Mouse (Mus musculus) embryo, embryonic 11.5 days (tissue): ENCODE data around the gene A930004D18Rik.

Experiments used
- DNase-seq: peaks from one replicate; pipeline ENCODE4 v3.0.0-alpha.2; 2012; ENCODE audit warnings: low read depth, low spot score

The A930004D18Rik gene

DNA sequence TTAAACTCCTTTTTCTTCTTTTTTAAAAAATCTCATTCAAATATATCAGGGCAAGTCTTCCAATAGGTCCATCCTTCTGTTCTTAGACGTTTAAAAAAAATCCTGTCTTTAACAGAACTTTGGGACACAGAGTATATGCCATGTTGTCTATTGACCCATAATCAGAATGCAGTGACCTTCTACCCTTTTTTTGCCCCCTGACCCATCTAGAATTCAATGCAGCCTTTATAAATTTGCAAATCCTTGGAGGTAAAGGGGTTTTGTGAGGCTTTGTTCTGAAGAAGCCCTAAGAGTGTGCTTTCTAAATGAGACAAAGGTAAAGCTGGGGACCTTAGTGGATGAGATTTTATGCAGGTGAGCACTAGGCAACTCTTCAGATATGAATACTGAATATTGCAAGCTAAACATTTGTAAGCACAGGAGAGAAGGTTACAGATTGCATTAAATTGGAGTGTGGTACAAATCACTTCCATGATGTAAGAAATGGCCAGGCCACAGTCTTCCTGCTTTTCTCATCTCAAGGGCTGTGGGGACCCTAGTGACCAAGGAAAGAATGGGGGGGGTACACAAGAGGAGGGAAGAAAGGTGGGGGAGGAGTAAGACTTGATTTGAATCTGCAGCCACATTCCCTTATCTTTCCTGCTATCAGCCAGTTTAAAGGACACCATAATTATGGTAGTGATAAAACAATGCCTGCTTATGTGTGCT lies 15.9 kb upstream of the A930004D18Rik start:
- no peak for DNase-seq

- DNase-seq, result no peak
These were observed 15.0 kb upstream of the A930004D18Rik start for GRCm38 (mm10) chr2:18052581-18052980.

DNA sequence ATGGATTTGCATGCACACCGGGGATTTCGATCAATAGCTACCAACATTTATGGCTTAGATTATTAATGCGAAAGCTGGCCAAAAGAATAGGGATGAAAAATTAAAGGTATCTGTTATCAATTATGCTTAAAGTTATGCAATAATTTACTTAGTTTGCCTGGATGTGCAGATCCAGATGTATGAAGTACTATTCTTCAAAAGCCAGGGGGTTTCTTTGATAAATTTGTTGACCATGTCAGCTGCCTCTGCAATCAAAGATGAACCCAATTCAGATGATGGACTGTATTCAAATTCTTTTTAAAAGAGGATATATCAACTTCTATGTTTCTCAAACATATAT lies 14.3 kb upstream of the A930004D18Rik start:
- DNase-seq, result no peak

DNA sequence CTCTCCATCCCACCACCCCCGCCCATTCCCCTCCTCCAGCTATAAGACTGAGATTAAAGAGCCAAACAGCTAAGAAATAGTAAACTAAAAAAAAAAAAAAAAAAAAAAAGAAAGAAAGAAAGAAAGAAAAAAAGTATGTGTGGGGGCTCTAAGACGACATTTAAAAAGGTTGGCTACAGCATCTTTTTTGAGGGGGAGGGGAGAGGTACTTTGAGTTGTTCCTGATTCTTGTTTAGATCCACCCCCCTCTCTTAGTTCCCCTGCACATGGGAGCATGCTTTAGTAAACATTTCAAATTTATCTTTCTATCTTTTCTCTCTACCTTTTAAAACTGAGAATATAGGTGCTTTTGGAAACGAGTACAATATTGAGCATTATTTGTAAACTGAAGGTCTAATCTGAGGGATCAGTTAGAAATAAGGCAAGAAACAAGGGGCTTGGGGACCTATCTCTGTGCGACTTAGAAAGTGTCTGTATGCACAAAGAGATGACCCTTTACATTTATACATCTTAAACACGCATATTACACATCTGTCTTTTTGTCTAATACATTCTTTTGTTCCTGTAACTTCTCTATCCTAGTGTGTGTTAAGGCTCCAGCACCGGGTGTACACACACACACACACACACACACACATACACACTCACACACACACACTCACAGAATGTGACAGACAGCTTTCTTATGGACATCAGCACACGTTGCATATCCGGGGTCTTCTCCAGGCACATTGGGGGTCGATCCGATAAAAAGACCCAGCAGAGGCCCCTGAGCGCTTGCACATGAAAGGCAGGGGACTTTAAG lies 13.7 kb upstream of the A930004D18Rik start:
- DNase-seq, result no peak

GRCm38 (mm10) chr2:18050541-18050985 lies 13.0 kb upstream of the A930004D18Rik start:
- no peak for DNase-seq

DNA sequence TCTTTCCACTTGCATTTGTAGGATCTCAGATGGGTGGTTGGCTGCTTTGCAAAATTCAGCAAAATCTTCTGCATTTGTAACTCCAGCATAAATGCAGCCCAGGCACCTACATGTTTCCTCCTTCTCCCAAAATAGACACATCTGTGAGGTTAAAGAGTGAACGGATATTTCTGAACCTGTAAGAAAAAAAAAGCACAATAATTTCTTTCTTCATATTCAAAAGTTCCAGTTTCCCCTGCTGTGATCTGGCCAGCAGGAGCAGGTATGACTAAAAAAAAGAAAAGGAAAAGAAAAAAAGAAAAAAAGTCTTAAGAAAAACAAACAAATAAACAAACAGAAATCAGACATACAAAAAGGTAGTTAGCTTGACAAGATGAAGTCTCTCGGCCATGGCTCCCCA lies 12.5 kb upstream of the A930004D18Rik start:
- no peak for DNase-seq

DNA sequence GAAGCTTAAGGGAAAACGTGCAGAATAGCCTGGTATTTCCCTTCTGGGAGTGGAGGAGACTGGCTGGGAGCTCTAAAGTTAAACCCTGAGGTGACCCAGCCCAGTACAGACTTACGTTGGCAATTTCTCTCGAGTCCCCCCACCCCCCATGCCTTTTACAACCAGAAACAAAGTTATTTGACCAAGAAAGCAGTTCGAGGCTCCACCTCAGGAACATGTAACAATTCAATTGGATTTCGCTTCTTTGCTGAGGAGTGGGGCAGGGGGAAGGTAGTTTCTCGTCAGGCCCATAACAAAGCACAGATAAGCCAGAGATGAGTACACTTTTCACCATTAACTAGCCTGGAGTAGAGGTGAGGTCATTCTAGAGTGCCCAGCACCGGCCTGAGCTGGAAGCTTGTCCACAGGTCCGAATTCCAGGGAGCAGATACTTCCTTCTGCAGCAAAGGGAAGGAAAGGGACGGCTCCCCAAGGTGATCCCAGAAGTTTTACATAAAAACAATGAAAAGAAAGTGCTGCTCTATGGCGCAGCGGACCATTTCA lies 11.8 kb upstream of the A930004D18Rik start:
- no peak for DNase-seq

GRCm38 (mm10) chr2:18048453-18049075 lies 11.0 kb upstream of the A930004D18Rik start, which contains the start of gene Skida1:
Gene Skida1, minus strand, starts transcription at chr2:18049051.
- DNase-seq, result no peak

- DNase-seq, result no peak
These were observed 10.3 kb upstream of the A930004D18Rik start for GRCm38 (mm10) chr2:18047646-18048452.

- no peak for DNase-seq
These were observed 9.5 kb upstream of the A930004D18Rik start for GRCm38 (mm10) chr2:18046758-18047645.

- no peak for DNase-seq
These were observed 8.6 kb upstream of the A930004D18Rik start for GRCm38 (mm10) chr2:18046186-18046585.

DNA sequence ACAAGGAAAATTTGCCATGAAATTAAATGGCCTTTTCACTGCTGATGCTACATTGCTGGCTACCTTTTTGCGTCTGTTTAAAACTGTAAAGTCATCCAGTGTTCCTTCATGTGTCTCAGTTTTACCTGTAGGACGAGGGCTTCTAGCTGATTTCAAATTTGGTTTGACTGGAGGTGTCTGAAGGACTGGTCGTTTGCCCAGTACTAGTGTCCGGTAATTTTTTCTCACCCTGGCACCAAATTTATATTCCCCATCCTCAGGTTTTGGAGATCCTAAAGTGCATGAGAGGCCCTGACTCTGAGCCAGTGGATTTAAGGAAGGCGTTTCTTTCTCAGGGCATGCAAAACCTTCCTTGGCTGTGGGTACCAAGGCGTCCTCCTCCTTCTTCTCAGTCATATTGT lies 8.2 kb upstream of the A930004D18Rik start:
- DNase-seq, result no peak

GRCm38 (mm10) chr2:18045143-18045780 lies 7.7 kb upstream of the A930004D18Rik start:
- no peak for DNase-seq

GRCm38 (mm10) chr2:18041199-18041885 lies 3.8 kb upstream of the A930004D18Rik start:
- DNase-seq, result no peak

DNA sequence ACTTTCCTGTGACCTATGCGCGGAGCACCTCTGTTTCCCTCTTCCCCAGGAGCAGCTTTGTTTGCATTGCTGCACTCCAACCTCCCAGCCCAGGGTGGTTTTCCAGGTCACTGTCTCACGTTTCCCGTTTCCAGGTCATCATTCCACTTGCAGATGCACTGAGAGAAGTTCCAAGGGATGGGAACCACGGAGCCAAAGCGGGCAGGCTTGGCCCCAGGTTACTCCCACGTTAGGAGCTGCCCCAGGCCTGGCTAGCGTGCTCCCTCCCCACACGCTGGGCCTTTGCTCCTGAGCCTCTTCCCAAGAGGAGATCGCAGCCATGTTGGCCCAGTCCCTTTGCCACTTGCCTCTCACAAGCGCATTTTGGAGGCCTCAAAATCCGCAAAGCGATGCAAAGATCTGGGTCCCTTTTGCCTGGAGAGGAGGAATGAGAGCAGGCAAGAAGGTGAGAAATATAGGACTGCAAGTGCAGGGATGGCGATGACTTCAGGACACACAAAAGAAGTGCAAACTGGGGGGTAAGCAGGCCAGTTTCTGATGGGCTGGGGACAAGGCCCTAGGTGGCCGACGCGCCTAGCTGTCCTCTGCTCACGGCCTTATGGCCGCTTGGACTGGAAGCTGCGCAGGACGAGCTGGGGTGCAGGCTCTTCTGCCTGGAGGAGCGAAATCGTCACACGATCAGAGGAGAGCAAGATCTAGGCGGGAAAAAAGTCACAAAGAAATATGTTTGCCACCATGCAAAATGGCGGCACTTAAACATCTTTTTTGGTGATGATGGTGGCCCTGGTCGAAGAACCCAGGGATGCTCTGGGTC lies 3.0 kb upstream of the A930004D18Rik start:
- DNase-seq, result no peak

GRCm38 (mm10) chr2:18039566-18040290 lies 2.2 kb upstream of the A930004D18Rik start:
- no peak for DNase-seq

DNA sequence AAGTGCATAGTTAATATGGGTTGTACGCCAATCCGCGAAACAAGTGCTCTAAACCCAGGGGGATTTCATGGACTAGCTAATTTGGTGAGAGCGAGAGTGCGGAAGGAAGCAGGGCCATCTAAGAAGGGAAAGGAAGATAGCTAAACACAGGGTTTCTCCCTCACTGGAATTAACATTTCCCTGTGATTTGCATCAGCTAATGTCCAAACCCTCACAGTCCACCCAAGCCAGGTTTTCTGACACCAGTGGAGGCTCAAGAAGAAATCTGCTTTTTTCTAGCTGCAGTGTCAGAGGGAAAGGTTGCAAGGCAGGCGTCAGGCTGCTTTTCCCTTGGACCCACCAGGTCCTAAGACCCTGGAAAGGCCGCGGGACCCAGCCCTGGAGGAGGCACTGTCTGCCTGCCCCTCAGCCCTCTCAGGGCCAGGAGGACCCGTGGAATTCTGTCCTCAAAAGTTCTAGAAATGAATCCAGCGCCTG lies 1.4 kb upstream of the A930004D18Rik start:
- DNase-seq, result no peak
